Mouse (Mus musculus) naive thymus-derived CD4-positive, alpha-beta T cell, adult 2 months (primary cell): ENCODE data around the gene Fth1.

ENCODE experiments used
- DNase-seq: peaks from one replicate; pipeline ENCODE4 v3.0.0-alpha.2; 2011; ENCODE audit warnings: low read depth

Gene Fth1

GRCm38 (mm10) chr19:9980258-9980657 lies at the start of gene Fth1:
Fth1 (plus strand) TSS chr19:9980598.
- DNase-seq: no peak

- peak; percentile 26 for DNase-seq
Measured at GRCm38 (mm10) chr19:9931167-9931607, 49.2 kb upstream of the Fth1 start.

GRCm38 (mm10) chr19:9933908-9934307 lies 46.5 kb upstream of the Fth1 start:
- DNase-seq: no peak

DNA sequence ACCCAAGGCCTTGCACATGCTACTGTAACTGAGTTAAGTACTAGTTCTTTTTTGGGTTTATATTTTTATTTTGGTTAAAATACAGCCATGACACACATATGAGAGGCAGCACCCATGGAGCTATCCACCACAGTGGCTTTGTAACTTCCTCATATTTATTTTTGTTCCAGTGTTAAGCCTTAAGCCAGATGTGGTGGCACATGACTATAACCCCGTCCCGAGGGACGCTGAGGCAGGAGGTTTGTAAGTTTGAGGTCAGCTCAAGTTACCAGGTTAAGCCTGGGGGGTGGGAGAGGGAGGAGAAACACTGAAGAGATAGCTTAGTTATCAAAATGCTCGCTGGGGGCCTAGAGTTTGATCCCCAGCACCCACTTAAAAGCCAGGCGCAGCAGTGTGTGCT lies 43.8 kb upstream of the Fth1 start:
- no peak for DNase-seq

DNA sequence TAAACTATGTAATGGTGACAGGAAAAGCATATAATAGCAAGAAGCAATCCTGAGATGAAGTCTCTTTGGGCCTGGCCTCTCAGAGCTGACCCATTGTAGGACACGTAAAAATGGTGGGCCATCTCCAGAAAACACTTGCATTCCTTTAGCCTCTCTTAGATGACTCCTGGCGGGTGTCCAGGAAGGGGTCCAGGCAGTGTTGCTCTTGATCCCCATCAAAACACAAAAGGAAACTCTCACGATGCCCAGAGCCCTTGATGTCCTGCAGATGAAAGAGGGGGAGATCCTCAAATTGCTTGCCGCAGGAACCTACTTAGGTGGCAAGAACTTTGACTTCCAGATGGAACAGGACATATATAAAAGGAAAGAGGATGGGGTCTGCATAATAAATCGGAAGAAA lies 43.0 kb upstream of the Fth1 start:
- DNase-seq: no peak

DNA sequence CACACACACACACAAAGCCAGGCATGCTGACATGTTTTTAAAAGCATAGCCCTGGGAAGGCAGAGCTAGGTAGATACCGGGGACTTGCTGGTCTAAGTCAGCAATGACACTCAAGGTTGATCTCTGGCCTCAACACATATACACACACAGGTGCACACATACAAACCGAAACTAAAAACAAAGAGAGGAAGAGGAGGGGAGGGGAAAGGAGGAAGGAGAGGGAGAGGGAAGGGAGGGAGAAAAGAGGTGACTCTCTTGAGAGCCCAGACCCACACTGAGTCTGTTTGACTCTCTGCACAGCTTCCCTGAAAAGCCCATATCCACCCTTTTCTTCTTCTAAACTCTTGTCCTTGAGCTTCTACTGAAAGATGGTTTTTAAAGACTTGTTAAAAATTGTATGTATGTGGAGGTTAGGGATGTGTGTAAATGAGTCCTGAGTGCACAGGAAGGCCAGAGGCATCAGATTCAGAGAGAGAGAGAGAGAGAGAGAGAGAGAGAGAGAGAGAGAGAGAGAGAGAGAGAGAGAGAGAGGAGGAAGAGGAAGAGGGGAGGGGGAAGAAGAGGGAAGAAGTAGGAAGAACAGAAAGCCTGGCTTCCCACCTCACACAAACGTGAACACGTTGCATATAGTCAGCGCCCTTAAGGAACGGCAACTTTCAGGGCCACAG lies 42.1 kb upstream of the Fth1 start:
- DNase-seq: peak; percentile 64

DNA sequence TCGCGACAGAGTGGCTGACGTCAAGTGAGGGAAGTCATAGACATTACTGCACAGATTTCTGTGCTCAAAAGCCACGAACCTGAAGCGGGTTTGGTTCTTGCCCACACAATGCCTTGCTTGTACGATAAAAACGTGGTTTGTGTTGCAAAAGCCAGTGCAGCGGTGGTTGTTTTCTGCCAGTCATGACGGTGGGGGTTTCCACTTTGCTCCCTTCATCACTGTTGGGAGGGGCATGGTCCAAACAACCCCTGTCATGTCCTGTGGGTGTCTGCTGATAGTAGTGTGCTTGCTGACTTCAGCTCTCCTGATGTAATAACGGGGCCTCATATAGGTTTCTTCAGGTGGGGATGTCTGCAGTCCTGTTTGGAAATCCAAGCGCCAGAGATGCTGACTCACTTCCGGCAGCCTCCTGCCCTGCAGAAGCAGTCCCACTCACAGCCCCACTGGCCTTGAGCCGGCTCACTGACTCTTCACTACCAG lies 41.5 kb upstream of the Fth1 start:
- peak; percentile 83 for DNase-seq

GRCm38 (mm10) chr19:9939841-9940240 lies 40.6 kb upstream of the Fth1 start:
- peak; percentile 24 for DNase-seq

GRCm38 (mm10) chr19:9940903-9941302 lies 39.5 kb upstream of the Fth1 start:
- no peak for DNase-seq

DNA sequence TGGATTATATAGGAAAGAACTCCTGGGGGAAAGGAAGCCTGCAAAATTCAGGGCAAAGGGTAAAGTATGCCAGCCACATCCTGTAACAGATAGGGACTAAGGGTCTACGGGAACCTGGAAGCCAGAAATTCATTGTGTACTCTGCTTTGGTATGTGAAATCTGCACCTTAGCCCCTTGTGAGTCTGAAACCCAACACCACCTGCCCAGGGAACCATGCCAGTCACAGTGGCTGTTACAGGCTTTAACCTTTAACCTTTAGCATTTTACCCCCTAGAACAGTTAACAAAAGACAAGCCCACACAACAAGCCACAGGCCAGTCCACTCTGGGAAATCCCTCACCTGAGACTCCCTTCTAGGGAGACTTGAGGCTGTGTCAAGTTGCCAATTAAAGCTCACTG lies 38.6 kb upstream of the Fth1 start:
- DNase-seq: no peak

DNA sequence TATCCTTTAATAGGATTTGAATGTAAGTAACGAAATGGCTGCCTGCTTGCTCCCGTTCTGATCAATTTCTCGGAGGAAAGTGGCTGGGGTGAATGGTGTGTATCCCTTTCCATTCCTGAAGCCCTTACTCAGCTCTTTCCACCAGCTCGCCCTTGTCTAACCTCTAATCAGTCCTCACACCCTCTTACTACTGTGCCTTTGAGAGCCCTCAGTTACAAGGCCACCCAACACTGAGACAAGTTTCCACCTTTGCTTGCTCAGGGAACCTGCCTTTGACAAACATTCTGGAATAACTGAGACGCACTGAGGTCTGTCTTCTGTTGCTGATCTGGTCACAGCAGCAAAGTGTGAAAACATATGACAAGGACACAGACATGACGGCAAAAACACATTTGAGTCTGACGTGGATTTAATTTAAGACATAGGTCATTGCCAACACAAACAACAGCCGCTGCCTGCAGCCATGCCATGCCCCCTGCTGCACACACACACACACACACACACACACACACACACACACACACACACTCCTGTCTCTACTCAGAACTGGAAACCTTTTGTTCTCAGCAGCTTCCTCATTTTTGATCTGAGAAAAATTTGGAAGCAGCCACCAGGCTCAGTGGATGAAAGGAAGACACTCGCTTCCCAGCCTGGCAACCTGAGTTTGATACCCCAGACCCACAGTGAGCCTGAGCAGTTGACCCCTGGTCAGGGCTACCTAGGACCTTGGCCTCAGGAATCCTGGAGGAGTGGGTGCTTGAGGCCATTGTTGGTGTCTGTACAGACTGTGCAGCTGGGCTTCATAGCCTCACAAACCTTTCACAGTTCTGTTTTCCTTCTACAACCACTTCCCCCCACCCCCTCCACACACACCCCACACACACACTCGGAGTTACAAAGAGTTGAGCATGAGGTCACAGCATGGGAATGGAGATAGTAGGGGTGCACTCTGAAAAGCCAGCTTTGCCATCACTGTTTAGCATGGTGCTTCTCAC lies 37.6 kb upstream of the Fth1 start:
- no peak for DNase-seq

DNA sequence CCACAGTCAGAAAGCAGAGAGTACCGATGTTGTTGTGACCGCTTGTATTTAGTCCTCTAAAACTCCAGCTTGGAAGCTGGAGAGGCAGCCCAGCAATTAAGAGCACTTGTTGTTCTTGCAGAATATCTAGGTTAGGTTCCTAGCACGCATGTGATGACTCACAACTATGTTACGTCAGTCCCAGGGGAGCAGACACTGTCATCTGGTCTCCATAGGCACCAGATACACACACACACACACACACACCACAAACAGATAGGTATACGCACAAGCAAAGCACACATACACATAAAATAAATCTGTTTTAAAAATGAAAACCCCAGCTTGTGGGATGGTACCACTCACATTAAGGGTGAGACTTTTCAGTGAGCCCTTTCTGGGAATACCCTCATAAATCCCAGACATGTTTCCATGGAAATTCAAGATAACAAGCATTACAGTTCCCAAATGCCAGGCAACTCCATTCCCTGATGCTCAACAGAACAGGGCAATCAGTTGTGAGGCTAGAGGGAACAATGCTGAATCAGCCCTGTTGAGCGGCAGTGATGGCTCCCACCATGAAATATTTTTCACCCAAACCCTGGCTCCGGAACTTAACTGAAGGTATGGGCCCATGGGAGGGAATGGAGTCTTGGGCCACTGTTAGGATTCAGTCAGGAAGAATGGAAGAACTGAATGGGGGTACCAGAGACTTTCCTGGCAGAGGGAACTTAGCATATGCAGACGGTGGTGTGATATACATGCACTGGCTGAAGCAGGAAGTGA lies 34.4 kb upstream of the Fth1 start:
- DNase-seq: no peak

DNA sequence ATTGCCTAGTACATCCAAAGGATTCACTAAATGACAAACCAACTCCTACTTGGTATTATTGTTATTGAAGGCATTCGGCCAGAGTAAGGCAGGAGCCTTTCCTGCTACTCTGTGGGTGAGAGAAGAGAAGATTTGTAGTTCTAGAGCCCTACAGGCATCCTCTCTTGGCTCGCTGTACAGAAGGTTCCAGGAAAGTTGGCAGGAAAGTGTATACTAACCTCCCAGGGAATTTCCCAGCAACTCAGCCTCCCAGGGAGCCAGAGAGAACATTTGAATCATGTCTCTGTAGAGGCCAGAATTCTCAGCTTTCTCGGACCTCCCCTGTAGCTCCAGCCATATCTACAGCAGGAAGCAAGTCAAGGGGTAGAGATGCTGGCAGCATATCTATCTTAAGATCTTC lies 33.4 kb upstream of the Fth1 start:
- DNase-seq: no peak

GRCm38 (mm10) chr19:9952390-9952789 lies 28.0 kb upstream of the Fth1 start:
- DNase-seq: no peak

DNA sequence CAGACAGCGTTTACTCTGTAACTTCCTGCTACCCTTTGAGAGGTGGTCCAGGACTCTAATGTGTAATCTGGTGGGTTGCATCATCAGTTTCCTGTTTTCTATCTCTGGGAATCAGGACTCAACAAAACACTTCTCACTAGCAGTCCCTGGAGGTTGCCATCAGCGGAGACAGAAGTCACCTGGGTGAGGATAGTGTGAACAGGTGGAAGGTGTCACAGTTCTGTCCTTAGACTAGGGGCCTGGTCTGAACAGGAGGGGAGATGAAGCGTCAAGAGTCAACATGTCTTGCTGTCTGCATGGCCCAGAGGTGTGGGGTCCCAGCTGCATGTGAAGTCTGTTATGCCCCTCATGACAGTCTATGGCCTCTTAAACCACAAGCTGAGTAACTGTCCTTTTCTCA lies 27.5 kb upstream of the Fth1 start:
- DNase-seq: no peak

- no peak for DNase-seq
Measured at GRCm38 (mm10) chr19:9954055-9954810, 26.2 kb upstream of the Fth1 start.

DNA sequence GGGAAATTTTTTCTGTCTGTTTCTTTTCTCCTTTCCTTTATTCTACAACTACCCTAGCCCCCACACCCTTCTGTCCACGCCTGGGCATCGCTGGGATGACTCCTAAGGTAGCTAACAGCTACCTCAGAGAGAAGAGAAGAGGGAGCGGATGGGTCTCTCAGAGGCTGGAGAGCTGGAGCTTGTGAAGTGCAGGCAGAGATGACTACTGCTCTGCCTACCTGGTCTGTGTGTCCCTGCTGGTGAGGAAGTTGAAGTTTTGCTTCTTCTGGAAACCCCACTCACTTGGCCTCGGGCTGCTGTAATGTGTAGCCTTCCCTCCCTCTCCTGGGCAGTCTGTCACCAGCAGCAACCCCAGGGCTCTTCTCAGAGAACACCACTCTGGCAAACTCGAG lies 25.6 kb upstream of the Fth1 start:
- no peak for DNase-seq

- no peak for DNase-seq
Measured at GRCm38 (mm10) chr19:9955438-9955837, 25.0 kb upstream of the Fth1 start.

- no peak for DNase-seq
Measured at GRCm38 (mm10) chr19:9956624-9957388, 23.6 kb upstream of the Fth1 start.

DNA sequence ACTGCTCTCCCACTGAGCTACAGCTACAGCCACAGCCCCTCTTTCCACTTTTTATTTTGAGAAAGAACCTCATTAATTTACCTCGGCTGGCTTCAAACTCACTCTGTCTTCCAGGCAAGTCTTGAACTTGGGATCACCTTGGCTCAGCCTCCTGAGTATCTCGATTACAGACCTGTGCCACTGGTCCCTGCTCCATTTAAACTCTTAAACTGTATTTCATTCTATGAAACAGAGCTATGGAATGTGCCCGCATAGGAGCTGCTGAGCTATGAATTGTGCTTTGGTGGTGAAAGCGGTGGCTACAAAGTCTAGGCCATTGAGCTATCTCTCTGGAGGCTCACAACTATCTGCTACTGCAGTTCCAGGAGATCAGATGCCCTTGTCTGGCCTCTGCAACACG lies 22.4 kb upstream of the Fth1 start:
- no peak for DNase-seq

DNA sequence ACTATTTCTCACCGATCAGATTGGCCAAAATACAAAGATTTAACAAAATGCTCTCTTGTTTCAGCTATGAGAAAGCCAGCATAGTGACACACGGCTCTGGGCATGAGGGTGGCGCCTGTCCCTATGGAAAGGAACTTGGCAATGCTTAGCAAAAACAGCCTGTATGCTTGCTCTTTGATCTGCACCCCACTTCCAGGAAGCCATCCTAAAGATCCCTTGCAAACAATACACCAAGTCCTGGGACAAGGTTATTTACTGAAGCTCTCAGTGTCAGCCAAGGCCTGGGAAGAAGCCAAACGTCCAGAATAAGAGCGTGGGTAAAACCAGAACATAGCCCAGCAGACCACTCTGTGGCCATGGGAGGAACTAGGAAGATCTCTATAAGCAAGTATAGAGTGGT lies 19.6 kb upstream of the Fth1 start:
- DNase-seq: no peak
